In the genomic region with DNA sequence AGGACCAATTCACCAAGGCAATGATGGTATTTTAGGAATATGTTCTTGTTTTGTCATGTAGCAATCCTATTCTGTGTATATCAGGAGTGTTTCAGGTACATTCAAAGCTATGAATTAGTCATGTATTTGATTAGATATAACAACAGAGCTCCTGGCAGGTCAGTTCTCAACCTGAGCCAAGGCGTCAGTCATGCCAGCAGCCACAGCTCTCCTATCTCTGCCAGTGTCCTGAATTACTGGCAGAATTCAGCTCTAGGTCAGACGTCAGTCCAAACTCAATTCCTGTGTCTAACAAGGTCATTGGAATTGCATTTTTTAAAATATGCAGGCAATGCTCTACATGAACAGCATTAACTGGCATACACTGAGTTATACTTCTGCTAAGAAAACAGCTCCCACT, we compare ENCODE assay signal across 22 mouse cellular contexts.
DNase-seq lines count a peak whose midpoint lies in the region; ATAC-seq and TF ChIP-seq lines count a peak whose summit lies in the region.
"Had no signal": no experiment of that assay in that cellular context is flagged by ENCODE, and none has a peak within 500 bp of the region (broad histone marks: within the 10 kb centered on the region; RNA-seq: fewer than 3 reads in every experiment).

No protein-coding gene starts in this region.

- no peak overlapping the region for H3K4me2 ChIP-seq in intestine, postnatal 0 days (replicated peaks; ENCODE audit: low read depth)
- H3K4me2 ChIP-seq: embryonic facial prominence, embryonic 13.5 days; forebrain, embryonic 12.5 days; liver, embryonic 15.5 days; lung, embryonic 15.5 days; midbrain, embryonic 13.5 days had no signal

- H3K9ac ChIP-seq in intestine, postnatal 0 days (ENCODE audit: low read depth, low read length), result no peak overlapping the region
- H3K9ac ChIP-seq: embryonic facial prominence, embryonic 13.5 days; forebrain, embryonic 12.5 days; liver, embryonic 15.5 days; lung, embryonic 15.5 days; midbrain, embryonic 13.5 days had no signal

- no peak for ATAC-seq in intestine, postnatal 0 days
- ATAC-seq: midbrain, embryonic 13.5 days had no signal

- H3K27me3 ChIP-seq in heart, embryonic 10.5 days (ENCODE audit: insufficient read depth, poor library complexity, severe bottlenecking), result no peaks in the 10 kb centered on the region
- H3K27me3 ChIP-seq in intestine, postnatal 0 days (replicated peaks; ENCODE audit: control insufficient read depth, insufficient read depth, low read length), result no peaks in the 10 kb centered on the region
- H3K27me3 ChIP-seq: embryonic facial prominence, embryonic 13.5 days; forebrain, embryonic 12.5 days; liver, embryonic 15.5 days; lung, embryonic 15.5 days; megakaryocyte, embryonic 14.5 days; midbrain, embryonic 13.5 days had no signal

- no peak overlapping the region for H3K27ac ChIP-seq in heart, embryonic 10.5 days
- no peak overlapping the region for H3K27ac ChIP-seq in intestine, postnatal 0 days (ENCODE audit: low read depth, low read length)
- H3K27ac ChIP-seq: embryonic facial prominence, embryonic 13.5 days; forebrain, embryonic 12.5 days; kidney, postnatal 0 days; left cerebral cortex, adult 2 months; liver, embryonic 15.5 days; lung, embryonic 15.5 days; midbrain, embryonic 13.5 days had no signal

- no peak for TF ChIP-seq CTCF in intestine, postnatal 0 days (IDR thresholded peaks at IDR 0.05; ENCODE audit: low read depth)

- DNase-seq in adrenal gland, adult 2 months, result peak; percentile 30
- DNase-seq in adrenal gland, adult 18-20 months (ENCODE audit: low spot score in 2 of 2), result no peak
- peak; percentile 91 for DNase-seq in heart, adult 11 months
- DNase-seq in heart, embryonic 10.5 days (ENCODE audit: low spot score), result no peak
- peak; percentile 27 for DNase-seq in adrenal gland, postnatal 25 days
- DNase-seq in heart, postnatal 14 days, result peak; percentile 48 to 68
- DNase-seq: cerebellum, adult 9-11 months; kidney, adult 2 months; layer of hippocampus, adult 9-11 months; lung, postnatal 36 days; thymus, adult 18-20 months; thymus, postnatal 36 days had no signal

- intact Hi-C loops in heart, postnatal 14 days (cut with DNase I), result no loop called here

- H3K9me3 ChIP-seq in heart, embryonic 10.5 days, result no peaks in the 10 kb centered on the region
- H3K9me3 ChIP-seq in intestine, postnatal 0 days (ENCODE audit: control insufficient read depth), result no peaks in the 10 kb centered on the region
- H3K9me3 ChIP-seq: embryonic facial prominence, embryonic 13.5 days; forebrain, embryonic 12.5 days; liver, embryonic 15.5 days; lung, embryonic 15.5 days; midbrain, embryonic 13.5 days had no signal

- no peaks in the 10 kb centered on the region for H3K36me3 ChIP-seq in heart, embryonic 10.5 days
- H3K36me3 ChIP-seq in intestine, postnatal 0 days (ENCODE audit: control insufficient read depth, insufficient read depth), result no peaks in the 10 kb centered on the region
- H3K36me3 ChIP-seq: embryonic facial prominence, embryonic 13.5 days; forebrain, embryonic 12.5 days; liver, embryonic 15.5 days; lung, embryonic 15.5 days; midbrain, embryonic 13.5 days had no signal

- no peak overlapping the region for H3K4me3 ChIP-seq in heart, embryonic 10.5 days
- H3K4me3 ChIP-seq in intestine, postnatal 0 days (ENCODE audit: low read depth, low read length), result no peak overlapping the region
- H3K4me3 ChIP-seq: embryonic facial prominence, embryonic 13.5 days; erythroblast, embryonic 14.5 days; forebrain, embryonic 12.5 days; left cerebral cortex, adult 2 months; liver, embryonic 15.5 days; lung, embryonic 15.5 days; megakaryocyte, embryonic 14.5 days; midbrain, embryonic 13.5 days had no signal

- no peaks in the 10 kb centered on the region for H3K4me1 ChIP-seq in heart, embryonic 10.5 days
- H3K4me1 ChIP-seq in intestine, postnatal 0 days (replicated peaks; ENCODE audit: control insufficient read depth, insufficient read depth, low read length), result no peaks in the 10 kb centered on the region
- H3K4me1 ChIP-seq: embryonic facial prominence, embryonic 13.5 days; forebrain, embryonic 12.5 days; liver, embryonic 15.5 days; lung, embryonic 15.5 days; megakaryocyte, embryonic 14.5 days; midbrain, embryonic 13.5 days had no signal

- 69% methylated on average over 2 of the region's 2 CpGs for WGBS in heart, embryonic 10.5 days
- WGBS in intestine, postnatal 0 days, result 80% methylated on average over 2 of the region's 2 CpGs

Comparison
In these comparisons a context has a peak if more than half of its experiments do, and no peak if none do; other contexts are left out.
1. DNase-seq: peak in adrenal gland, adult 2 months (single experiment), heart, adult 11 months (single experiment), adrenal gland, postnatal 25 days (single experiment) and heart, postnatal 14 days (2 of 2); none in adrenal gland, adult 18-20 months (0 of 2) and heart, embryonic 10.5 days (single experiment).